Mouse (Mus musculus): ENCODE data around the gene Ifnab. TPM values are rescaled to one million over a fixed set of nuclear protein-coding genes. Genes with fewer than 3 reads are reported as not detected.

The Ifnab gene
- total and polyA plus RNA-seq, 3 experiments, result not detected

DNA sequence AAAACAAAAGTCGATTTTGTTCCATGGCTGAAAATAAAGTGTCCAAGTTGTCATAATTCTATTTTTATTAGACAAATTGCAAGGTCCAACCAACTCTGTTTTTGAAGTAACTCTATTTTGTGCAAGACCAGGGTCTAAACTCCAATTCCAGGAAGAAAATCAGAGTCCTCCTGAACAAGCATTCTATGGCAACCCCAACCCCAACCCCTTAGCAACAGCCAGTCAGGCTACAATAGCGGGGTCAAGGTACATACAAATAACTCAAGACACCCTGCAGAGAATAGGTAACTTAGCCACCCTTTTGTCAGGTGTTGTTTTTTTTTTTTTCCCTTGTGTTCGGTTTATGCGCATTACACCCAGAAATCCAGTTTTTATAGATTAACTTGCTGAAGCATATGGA, 6.6 kb upstream of the Ifnab start:
- Histone ChIP-seq H3K4me1 (ENCODE audit: control insufficient read depth in 1 of 2, insufficient read depth in 2 of 2) (peaks cover 6 to 32% of the 10 kb centered on the region in 2 experiments), H3K27me3 (replicated peaks) (peaks cover 9% of the 10 kb centered on the region)
- in situ Hi-C loops (cut with MboI; ENCODE audit: low pct_ligation_motif_present, low pct_unique_long_range_greater_than_20kb, low sequenced_read_pairs), result no loop called here

DNA sequence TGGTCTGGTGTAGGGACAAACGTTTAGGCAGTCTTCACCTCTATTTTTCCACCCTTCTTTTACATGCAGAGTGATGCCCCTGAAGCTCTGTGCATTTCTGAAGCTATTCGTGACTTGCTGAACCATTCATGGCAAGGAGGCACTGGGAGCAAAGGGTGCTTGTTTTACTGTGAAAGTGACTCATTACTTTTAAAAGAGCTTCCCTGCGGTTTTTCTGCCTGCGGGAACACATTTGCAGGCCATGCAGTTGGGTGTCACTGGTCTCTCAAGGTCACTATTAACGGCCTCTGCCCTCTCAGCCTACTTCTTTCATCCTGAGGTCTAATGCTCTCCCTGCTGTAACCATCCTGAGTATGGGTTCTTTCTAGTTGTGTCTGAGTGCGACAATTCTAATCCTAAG, 5.9 kb upstream of the Ifnab start:
- no peaks in the 10 kb centered on the region for H3K36me3 ChIP-seq (replicated peaks in 1 of 2; ENCODE audit: control insufficient read depth in 1 of 2, insufficient read depth in 1 of 2, low read length in 1 of 2)
- H3K79me2 ChIP-seq (replicated peaks; ENCODE audit: control insufficient read depth, extremely low read depth, insufficient read depth, poor library complexity, severe bottlenecking), result no peaks in the 10 kb centered on the region
- no peak overlapping the region for H3K4me3 ChIP-seq (replicated peaks in 1 of 3; ENCODE audit: low read depth in 2 of 3, low read length in 2 of 3, poor library complexity in 1 of 3)
- no peaks in the 10 kb centered on the region for H3K9me3 ChIP-seq (replicated peaks; ENCODE audit: low read length)
- H3K4me2 ChIP-seq (ENCODE audit: insufficient read depth, low read depth, poor library complexity, severe bottlenecking), result no peak overlapping the region
- dilution Hi-C loops (cut with MboI; ENCODE audit: extremely low pct_ligation_motif_present, extremely low pct_unique_long_range_greater_than_20kb, low sequenced_read_pairs), result no loop called here
- no peak overlapping the region for H3K9ac ChIP-seq (ENCODE audit: insufficient read depth, low read depth)
- peaks cover 9% of the 10 kb centered on the region for H3K27me3 ChIP-seq (replicated peaks)
- H3K4me1 ChIP-seq (ENCODE audit: control insufficient read depth in 1 of 2, insufficient read depth in 2 of 2), result peaks cover 6 to 27% of the 10 kb centered on the region in 2 experiments
- DNase-seq (ENCODE audit: extremely low read depth), result no peak
- TF ChIP-seq TCF12 (IDR thresholded peaks at IDR 0.05; ENCODE audit: low read depth, low read length) (no peak), POLR2AphosphoS2 (IDR thresholded peaks at IDR 0.05; ENCODE audit: low read depth, low read length) (no peak), CHD1 (IDR thresholded peaks at IDR 0.05; ENCODE audit: low read depth, low read length) (no peak), ZNF384 (IDR thresholded peaks at IDR 0.05; ENCODE audit: low read depth, low read length) (no peak), KAT2A (IDR thresholded peaks at IDR 0.05; ENCODE audit: insufficient replicate concordance, low read length) (no peak), HCFC1 (IDR thresholded peaks at IDR 0.05; ENCODE audit: low read depth, low read length) (no peak), ELF1 (IDR thresholded peaks at IDR 0.05; ENCODE audit: low read depth, low read length) (no peak), CHD2 (IDR thresholded peaks at IDR 0.05; ENCODE audit: low read length) (no peak)
- in situ Hi-C loops (cut with MboI; ENCODE audit: low pct_ligation_motif_present, low pct_unique_long_range_greater_than_20kb, low sequenced_read_pairs), result no loop called here
- no peak overlapping the region for H3K27ac ChIP-seq (ENCODE audit: insufficient read depth, low read depth)

More for the DNA sequence above, 6.6 kb upstream of the Ifnab start:
- no peak overlapping the region for H3K9ac ChIP-seq (ENCODE audit: insufficient read depth, low read depth)
- H3K9me3 ChIP-seq (replicated peaks; ENCODE audit: low read length), result no peaks in the 10 kb centered on the region
- H3K27ac ChIP-seq (ENCODE audit: insufficient read depth, low read depth), result no peak overlapping the region
- DNase-seq (ENCODE audit: extremely low read depth), result no peak
- TF ChIP-seq MAFK (IDR thresholded peaks at IDR 0.05; ENCODE audit: insufficient replicate concordance, low read length) (no peak), CHD2 (IDR thresholded peaks at IDR 0.05; ENCODE audit: low read length) (no peak), USF1 (IDR thresholded peaks at IDR 0.05; ENCODE audit: low read depth, low read length) (no peak), KAT2A (IDR thresholded peaks at IDR 0.05; ENCODE audit: insufficient replicate concordance, low read length) (no peak), HCFC1 (IDR thresholded peaks at IDR 0.05; ENCODE audit: low read depth, low read length) (no peak), ZMIZ1 (IDR thresholded peaks at IDR 0.05; ENCODE audit: low read depth, low read length) (no peak), MYC (IDR thresholded peaks at IDR 0.05; ENCODE audit: low read depth, low read length) (no peak), TBP (conservative IDR thresholded peaks at IDR 0.05; ENCODE audit: low read depth, low read length) (no peak), NRF1 (IDR thresholded peaks at IDR 0.05; ENCODE audit: low read depth, low read length) (no peak), CTCF (conservative IDR thresholded peaks at IDR 0.05 in 1 of 2, IDR thresholded peaks at IDR 0.05 in 1 of 2; ENCODE audit: low read depth in 2 of 2, low read length in 2 of 2) (no peak), SMC3 (IDR thresholded peaks at IDR 0.05; ENCODE audit: low read depth, low read length) (no peak), EP300 (IDR thresholded peaks at IDR 0.05; ENCODE audit: low read length) (no peak), ETS1 (conservative IDR thresholded peaks at IDR 0.05; ENCODE audit: low read depth, low read length) (no peak), USF2 (conservative IDR thresholded peaks at IDR 0.05; ENCODE audit: low read depth, low read length) (no peak)
- dilution Hi-C loops (cut with MboI; ENCODE audit: extremely low pct_ligation_motif_present, extremely low pct_unique_long_range_greater_than_20kb, low sequenced_read_pairs), result no loop called here
- H3K79me2 ChIP-seq (replicated peaks; ENCODE audit: control insufficient read depth, extremely low read depth, insufficient read depth, poor library complexity, severe bottlenecking), result no peaks in the 10 kb centered on the region
- H3K36me3 ChIP-seq (replicated peaks in 1 of 2; ENCODE audit: control insufficient read depth in 1 of 2, insufficient read depth in 1 of 2, low read length in 1 of 2), result no peaks in the 10 kb centered on the region
- no peak overlapping the region for H3K4me2 ChIP-seq (ENCODE audit: insufficient read depth, low read depth, poor library complexity, severe bottlenecking)
- no peak overlapping the region for H3K4me3 ChIP-seq (replicated peaks in 1 of 3; ENCODE audit: low read depth in 2 of 3, low read length in 2 of 3, poor library complexity in 1 of 3)

Measured in CH12.LX (cell line).